Mouse (Mus musculus): ENCODE measurements around the gene Hal.
A peak's percentile ranks its signal among the peaks of the same experiment; 100 is the strongest.

Hal gene

DNA sequence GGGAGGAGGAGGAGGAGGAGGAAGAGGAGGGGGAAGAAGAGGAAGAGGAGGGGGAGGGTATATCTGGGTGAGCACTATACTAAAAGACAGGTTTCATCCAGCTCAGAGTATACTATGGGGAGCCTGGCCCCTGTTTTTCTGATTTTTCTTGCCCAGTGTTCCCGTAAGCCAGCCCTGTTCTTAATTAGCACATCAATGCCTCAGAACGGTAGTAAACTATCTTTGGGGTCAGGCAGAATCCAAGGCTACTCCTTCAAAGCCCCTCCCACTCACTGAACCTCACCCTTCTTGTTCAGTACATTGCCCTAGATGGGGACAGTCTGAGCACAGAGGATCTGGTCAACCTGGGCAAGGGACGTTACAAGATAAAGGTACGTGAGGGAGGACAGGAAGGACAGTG lies 1.9 kb downstream of the Hal start:
- no peak for TF ChIP-seq GATA4 (IDR thresholded peaks at IDR 0.05; ENCODE audit: insufficient replicate concordance, low read length)

DNA sequence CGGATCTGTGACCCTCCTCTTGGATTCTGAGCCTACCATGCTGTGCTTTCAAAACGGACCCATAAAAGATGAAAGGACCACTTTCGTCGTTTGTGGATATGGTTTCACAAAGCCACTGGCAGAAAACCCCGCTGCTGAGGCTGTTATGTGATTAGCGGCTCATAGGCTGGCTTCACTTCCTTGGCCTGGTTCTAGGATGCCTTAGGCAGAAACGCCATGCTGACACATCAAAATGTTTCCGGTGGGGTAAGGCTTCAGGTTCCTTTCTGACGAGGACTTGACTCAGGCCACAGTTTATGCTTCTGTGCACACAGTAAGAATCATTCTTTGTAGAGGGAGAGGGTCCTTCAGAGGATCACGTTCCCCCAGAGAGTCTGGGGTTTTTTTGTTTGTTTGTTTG lies 12.3 kb downstream of the Hal start:
- TF ChIP-seq GATA4 (IDR thresholded peaks at IDR 0.05; ENCODE audit: insufficient replicate concordance, low read length): no peak

DNA sequence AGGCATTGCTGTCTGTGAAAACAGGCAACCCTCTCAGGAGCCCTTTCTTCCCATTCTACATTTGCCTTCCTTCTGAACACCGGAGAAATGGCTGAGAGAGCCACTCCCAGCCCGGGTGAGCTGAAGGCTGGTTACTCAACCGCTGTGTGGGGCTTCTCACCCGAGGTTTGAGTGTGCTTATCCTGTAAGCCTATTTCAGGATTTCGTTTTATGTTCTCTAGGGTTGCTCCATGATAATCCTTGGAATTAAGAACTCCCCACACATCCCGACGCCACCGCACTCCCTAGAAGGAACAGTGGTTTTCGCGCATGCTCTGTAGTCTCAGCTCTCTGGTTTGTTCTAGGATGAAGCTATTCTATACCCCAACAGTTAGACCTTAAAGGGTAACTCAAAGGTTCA lies 12.8 kb downstream of the Hal start:
- no peak for TF ChIP-seq GATA4 (IDR thresholded peaks at IDR 0.05; ENCODE audit: insufficient replicate concordance, low read length)

DNA sequence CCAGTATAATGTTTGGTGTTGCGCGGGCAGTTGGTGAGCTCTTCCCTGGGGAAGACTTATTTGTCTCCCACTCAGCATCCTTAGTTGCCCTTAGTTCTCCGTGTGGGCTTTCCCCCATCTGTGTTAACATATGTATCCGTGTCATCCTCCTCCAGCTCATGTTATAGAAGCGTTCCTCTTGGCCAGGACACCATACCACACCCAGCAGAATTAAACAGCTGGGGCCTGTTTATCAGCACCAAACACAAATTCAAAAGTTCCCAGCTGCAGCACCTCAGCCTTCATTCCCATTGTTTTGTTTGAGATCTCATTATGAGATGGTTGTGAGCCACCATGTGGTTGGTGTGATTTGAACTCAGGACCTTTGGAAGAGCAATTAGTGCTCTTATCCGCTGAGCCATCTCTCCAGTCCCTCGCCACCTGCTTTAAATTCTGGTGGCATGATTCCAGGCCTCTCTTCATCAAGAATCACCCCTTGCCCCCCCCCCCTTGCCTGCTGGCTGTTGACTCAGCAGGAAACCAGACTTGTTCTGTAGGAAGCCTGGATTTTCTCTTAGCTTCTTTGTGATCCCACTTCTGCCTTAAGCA lies 19.9 kb downstream of the Hal start:
- TF ChIP-seq GATA4 (IDR thresholded peaks at IDR 0.05; ENCODE audit: insufficient replicate concordance, low read length): no peak

DNA sequence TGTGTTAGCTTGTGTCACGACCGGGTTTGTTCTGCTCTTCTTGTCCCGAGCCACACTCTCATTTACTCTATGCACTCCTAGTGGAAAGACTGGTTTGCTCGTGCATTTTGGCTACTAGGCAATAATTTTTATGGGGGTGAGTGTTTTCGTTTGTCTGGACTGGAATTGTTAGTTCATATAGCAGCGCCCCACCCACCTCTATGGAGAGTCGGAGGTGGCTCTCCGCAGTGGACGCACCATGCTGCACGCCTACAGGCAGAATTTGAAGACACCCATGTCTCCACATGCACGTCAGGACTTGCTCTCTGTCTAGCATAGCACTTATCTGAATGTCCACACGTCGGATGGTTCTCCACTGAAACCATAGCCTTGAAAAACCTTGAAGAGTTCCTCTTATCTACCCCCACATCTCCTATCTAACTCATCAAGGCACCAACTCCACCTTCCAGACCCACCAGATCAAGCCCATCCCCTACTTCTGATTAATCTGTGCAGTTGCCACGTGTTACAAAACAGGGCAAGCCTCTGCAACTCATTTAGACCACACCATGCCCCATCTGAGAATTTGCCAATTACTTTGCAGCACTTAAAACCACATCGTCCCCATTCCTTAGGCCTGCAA lies 21.1 kb downstream of the Hal start:
- no peak for TF ChIP-seq GATA4 (IDR thresholded peaks at IDR 0.05; ENCODE audit: insufficient replicate concordance, low read length)

DNA sequence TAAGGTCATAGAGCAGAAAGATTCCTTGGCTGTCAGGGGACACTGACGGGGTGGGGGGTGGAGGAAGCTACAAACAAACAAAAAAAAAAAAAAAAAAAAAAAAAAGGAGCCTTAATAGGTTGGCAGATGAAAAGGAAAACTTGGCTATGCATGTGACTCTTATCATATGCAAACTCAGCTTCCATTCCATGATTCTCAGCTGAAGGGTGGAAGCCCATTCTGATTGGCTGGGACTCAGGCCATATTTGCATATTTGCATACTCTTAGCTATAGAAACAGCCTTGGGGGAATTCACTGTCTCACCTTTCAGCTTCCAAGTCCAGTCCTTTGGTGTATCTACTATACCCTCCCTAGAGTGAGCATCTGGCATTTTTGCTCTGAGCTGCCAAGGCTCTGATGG lies 26.9 kb downstream of the Hal start:
- TF ChIP-seq GATA4 (IDR thresholded peaks at IDR 0.05; ENCODE audit: insufficient replicate concordance, low read length): no peak

DNA sequence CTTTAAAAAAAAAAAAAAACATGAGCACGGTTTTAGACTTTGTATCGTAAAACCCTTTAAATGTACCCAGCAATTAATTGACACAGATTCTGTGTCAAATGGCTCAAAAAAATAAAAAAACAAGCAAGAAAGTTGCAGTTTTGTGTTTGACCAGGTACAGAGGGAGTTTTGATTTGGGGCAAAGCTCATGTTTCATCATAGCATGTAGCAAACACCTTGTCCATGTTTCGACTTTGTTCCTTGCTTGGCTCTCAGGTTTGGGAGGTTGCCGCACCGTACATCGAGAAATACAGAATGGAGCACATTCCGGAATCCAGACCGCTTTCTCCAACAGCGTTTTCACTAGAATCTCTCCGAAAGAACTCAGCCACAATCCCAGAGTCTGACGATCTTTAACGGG lies 27.4 kb downstream of the Hal start:
- TF ChIP-seq GATA4 (IDR thresholded peaks at IDR 0.05; ENCODE audit: insufficient replicate concordance, low read length): no peak

DNA sequence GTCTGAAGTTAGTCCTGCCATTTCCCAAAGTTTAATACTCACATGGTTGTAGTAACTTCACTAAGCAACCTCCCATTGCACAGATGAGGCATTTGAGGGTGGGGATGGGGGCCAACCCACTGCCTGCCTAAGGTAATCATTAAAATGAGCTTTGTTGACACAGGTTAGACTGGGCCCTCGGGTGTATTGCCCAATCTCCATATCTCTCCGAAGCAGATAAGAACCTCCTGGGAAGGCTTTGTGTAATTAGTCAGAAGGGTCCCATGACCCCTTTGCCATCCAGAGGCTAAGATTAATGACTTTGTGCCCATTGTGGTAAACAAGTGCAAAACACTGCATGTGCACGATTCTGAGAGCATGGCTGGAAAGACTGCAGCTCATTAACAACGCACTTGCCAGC lies 29.2 kb downstream of the Hal start:
- TF ChIP-seq GATA4 (IDR thresholded peaks at IDR 0.05; ENCODE audit: insufficient replicate concordance, low read length): peak; percentile 97

DNA sequence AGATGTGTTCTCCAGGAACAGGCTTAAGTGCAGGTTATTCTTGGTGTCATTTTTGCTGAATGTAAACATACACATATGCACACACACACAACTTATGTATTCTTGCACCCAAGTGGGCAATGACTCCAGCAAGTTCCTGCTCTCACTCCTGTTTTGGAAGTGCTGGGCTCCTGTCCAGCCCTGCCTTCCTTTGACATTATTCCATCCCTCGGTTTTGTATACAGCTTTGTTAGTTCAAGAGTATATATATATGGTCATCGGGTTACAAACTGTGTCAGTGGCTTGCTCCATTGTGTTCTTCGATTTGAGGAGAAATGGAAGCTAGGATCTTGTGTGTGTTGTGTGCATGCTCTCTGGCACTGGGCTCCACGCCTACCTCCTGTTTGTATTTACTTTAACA lies 29.6 kb downstream of the Hal start:
- no peak for TF ChIP-seq GATA4 (IDR thresholded peaks at IDR 0.05; ENCODE audit: insufficient replicate concordance, low read length)

DNA sequence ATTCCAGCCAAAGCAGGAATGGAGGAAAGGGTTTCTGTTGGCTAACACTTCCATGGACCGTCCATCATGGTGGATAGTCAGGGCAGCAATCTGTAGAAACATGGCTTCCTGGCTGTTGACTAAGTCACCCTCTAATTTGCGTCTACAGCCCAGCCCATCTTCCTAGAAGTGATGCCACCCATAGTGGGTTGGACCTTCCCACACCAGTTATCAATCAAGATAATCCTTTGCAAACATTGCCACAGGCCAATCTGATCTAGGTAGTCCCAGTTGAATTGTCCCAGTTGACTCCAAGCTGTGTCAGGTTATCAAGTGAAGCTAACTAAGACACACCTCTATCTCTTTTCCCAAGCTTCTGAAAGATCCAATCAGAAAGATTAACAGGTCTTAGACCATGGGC lies 30.1 kb downstream of the Hal start:
- TF ChIP-seq GATA4 (IDR thresholded peaks at IDR 0.05; ENCODE audit: insufficient replicate concordance, low read length): peak; percentile 83

DNA sequence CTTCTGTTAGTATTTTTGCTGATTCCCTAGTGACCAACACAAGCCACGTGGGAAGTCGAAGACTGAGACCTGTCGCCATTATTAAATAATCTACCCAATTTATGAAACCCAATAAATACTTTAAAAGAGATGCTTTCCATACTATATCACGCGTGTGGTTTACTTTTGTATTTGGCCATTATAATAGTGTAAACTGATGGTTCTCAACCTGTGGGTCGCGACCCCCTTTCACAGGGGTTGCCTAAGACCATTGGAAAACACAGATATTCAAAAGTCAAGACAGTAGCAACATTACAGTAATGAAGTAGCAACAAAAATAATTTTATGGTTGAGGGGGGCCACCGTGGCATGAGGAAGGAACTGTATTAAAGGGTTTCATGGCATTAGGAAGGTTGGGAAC lies 30.6 kb downstream of the Hal start:
- no peak for TF ChIP-seq GATA4 (IDR thresholded peaks at IDR 0.05; ENCODE audit: insufficient replicate concordance, low read length)

DNA sequence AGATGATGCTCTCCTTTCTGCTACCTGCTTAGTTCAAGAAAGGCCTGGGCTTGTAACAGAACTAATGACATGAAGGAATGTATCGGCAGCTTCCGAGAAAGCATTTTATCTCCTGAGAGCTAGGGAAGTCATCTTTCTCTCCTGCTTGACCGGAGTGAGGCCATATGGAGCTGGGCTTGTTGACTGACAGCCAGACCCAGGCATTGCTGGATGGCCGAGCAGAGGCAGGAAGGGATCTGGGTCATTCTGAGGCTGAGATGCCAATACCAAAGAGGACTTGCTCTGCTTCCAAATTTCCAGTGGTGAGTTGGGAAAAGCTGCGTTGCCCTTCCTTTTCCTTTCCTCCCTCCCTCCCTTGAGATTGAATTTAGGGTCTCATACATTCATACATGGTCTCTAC lies 31.2 kb downstream of the Hal start:
- no peak for TF ChIP-seq GATA4 (IDR thresholded peaks at IDR 0.05; ENCODE audit: insufficient replicate concordance, low read length)

DNA sequence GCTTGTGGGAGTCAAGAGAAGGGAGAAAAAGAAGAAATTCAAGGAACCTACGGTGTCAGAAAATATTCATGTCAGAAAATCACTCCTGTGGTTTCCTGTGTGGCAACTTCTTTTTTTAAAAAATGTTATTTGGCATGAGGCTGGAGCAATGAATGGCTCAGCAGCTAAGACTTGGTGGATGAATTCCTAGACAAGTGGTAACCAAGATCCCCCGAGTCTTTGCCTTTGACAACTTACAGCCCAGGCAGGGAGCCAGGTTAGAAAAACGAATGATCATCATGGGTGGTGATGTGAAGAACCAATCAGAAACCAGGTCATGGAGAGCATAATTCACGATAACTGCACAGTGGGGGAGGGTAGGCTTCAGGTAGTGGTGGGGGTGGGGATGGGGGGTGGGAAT lies 32.4 kb downstream of the Hal start:
- no peak for TF ChIP-seq GATA4 (IDR thresholded peaks at IDR 0.05; ENCODE audit: insufficient replicate concordance, low read length)

DNA sequence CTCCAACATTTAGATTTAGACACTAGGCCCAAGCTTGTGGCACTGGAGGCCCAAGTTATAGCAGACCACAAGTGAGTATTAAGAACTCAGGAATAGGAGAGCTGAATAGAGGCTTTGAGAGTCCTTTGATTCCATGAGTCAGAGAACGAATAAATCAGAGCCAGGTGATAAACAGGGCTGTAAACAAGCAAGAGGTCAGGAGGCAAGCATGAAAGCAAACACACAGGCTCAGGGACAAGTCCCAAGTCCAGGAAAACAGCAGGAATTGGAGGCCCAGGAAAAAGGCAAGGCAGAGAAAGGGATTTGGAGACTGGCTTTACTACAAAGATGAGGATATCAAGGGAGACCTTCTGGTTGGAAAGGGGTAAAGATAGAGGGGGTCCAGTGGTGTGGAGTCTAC lies 36.8 kb downstream of the Hal start:
- TF ChIP-seq GATA4 (IDR thresholded peaks at IDR 0.05; ENCODE audit: insufficient replicate concordance, low read length): no peak

DNA sequence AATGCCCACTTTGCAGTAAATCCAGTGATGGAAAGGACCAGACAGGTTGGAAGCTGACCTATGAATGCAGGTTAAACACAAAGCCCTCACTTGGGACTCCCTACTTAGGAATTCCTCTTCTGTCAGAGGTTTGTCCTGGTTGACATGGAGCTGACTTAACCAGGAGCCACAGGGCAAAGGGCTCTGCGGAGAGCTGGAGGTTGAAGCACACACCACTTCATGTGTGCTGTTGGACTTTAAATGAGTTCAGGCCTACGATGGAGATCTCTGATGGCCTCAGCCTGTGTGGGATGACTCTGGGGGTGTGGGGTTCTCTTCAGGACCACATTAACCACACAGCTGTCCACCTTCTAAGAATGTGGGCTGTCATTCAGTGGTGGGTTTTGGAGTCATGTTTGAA lies 49.7 kb downstream of the Hal start:
- TF ChIP-seq GATA4 (IDR thresholded peaks at IDR 0.05; ENCODE audit: insufficient replicate concordance, low read length): no peak

DNA sequence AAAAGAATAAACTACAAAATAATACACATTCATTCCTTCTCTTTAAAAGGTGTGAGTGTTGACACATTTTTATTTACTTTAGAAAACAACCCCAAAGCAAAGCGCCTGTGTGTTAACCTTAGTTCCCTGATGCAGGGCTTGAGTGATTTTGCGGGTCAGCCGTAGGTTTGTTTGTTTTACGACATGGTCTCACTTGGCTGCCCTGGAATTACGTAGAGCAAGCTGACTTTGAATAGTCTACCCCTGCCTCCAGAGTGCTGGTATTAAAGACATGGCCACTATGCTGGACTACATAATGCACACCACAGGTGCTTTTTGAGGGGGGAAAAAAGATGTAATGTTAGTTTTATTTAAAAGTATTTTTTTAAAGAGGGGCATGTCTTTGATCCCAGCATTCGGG lies 50.2 kb downstream of the Hal start:
- no peak for TF ChIP-seq GATA4 (IDR thresholded peaks at IDR 0.05; ENCODE audit: insufficient replicate concordance, low read length)

DNA sequence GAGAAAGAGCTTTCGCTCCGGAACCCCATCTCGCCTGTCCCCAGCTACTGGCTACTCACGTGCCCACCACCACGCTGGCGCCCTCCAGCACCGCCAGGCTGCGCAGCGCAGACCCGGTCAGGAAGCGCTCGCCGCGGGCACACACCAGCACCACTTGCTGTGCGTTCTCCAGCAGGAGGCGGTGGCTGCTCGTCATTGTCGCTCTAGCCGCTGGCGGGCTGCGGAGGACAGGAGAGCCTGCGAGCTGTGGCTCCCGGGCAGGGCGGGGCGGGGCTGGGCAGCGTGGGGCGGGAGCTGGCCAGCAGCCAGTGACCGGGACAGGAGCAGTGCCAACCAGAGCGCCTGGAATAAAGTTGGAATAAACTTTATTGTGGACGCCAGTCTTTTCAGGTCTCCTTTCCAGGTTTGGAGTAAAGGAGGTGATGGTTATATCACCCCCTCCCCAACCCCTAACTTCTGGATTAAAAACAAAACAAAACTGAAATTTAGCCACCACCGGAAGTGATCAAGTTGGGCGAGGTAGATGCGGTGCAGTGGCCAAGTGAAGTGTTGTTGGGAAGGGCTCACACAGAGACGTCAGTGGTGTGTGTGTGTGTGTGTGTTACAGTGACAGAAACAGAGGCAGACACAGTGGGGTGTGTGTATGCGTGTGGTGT lies 51.3 kb downstream of the Hal start, which contains the start of gene Amdhd1:
TSS of gene Amdhd1 (minus strand) at position 259 of the 656 bp plus-strand sequence.
- no peak for TF ChIP-seq GATA4 (IDR thresholded peaks at IDR 0.05; ENCODE audit: insufficient replicate concordance, low read length)
